Mouse (Mus musculus): ENCODE measurements around the gene Micu1. TPM values are rescaled to one million over a fixed set of nuclear protein-coding genes. Genes with fewer than 3 reads are reported as not detected.

The Micu1 gene
- polyA plus RNA-seq, 1 experiment, result 74.1 TPM

- Histone ChIP-seq H3K4me1 (ENCODE audit: control insufficient read depth, insufficient read depth, low read length) (no peaks in the 10 kb centered on the region), H3K4me3 (ENCODE audit: insufficient read depth, low read length) (no peak overlapping the region), H3K27ac (ENCODE audit: insufficient read depth, low read length) (no peak overlapping the region)
- no peak for TF ChIP-seq CTCF (IDR thresholded peaks at IDR 0.05; ENCODE audit: borderline replicate concordance, insufficient read depth, low read length)
- TF ChIP-seq POLR2A (IDR thresholded peaks at IDR 0.05; ENCODE audit: low read depth, low read length), result no peak
These were observed 82.7 kb downstream of the Micu1 start for GRCm38 (mm10) chr10:59784731-59785685.

- Histone ChIP-seq H3K4me1 (ENCODE audit: control insufficient read depth, insufficient read depth, low read length) (no peaks in the 10 kb centered on the region), H3K27ac (ENCODE audit: insufficient read depth, low read length) (no peak overlapping the region), H3K4me3 (ENCODE audit: insufficient read depth, low read length) (no peak overlapping the region)
- no peak for TF ChIP-seq CTCF (IDR thresholded peaks at IDR 0.05; ENCODE audit: borderline replicate concordance, insufficient read depth, low read length)
These were observed 84.0 kb downstream of the Micu1 start for GRCm38 (mm10) chr10:59786289-59786688.

GRCm38 (mm10) chr10:59787140-59787800 is 85.0 kb downstream of the Micu1 start:
- Histone ChIP-seq H3K27ac (ENCODE audit: insufficient read depth, low read length) (no peak overlapping the region), H3K4me3 (ENCODE audit: insufficient read depth, low read length) (no peak overlapping the region), H3K4me1 (ENCODE audit: control insufficient read depth, insufficient read depth, low read length) (no peaks in the 10 kb centered on the region)
- TF ChIP-seq CTCF (IDR thresholded peaks at IDR 0.05; ENCODE audit: borderline replicate concordance, insufficient read depth, low read length) (no peak), POLR2A (IDR thresholded peaks at IDR 0.05; ENCODE audit: low read depth, low read length) (no peak)

- H3K4me1 ChIP-seq (ENCODE audit: control insufficient read depth, insufficient read depth, low read length), result no peaks in the 10 kb centered on the region
- TF ChIP-seq POLR2A (IDR thresholded peaks at IDR 0.05; ENCODE audit: low read depth, low read length) (no peak), CTCF (IDR thresholded peaks at IDR 0.05; ENCODE audit: borderline replicate concordance, insufficient read depth, low read length) (no peak)
- H3K27ac ChIP-seq (ENCODE audit: insufficient read depth, low read length), result no peak overlapping the region
- H3K4me3 ChIP-seq (ENCODE audit: insufficient read depth, low read length), result no peak overlapping the region
These were observed 85.6 kb downstream of the Micu1 start for GRCm38 (mm10) chr10:59787870-59788269.

GRCm38 (mm10) chr10:59790291-59790929 is 88.1 kb downstream of the Micu1 start:
- H3K4me3 ChIP-seq (ENCODE audit: insufficient read depth, low read length), result no peak overlapping the region
- H3K4me1 ChIP-seq (ENCODE audit: control insufficient read depth, insufficient read depth, low read length), result no peaks in the 10 kb centered on the region
- no peak overlapping the region for H3K27ac ChIP-seq (ENCODE audit: insufficient read depth, low read length)
- no peak for TF ChIP-seq CTCF (IDR thresholded peaks at IDR 0.05; ENCODE audit: borderline replicate concordance, insufficient read depth, low read length)

- H3K4me1 ChIP-seq (ENCODE audit: control insufficient read depth, insufficient read depth, low read length), result no peaks in the 10 kb centered on the region
- no peak overlapping the region for H3K4me3 ChIP-seq (ENCODE audit: insufficient read depth, low read length)
- TF ChIP-seq CTCF (IDR thresholded peaks at IDR 0.05; ENCODE audit: borderline replicate concordance, insufficient read depth, low read length) (no peak), POLR2A (IDR thresholded peaks at IDR 0.05; ENCODE audit: low read depth, low read length) (no peak)
- no peak overlapping the region for H3K27ac ChIP-seq (ENCODE audit: insufficient read depth, low read length)
These were observed 89.6 kb downstream of the Micu1 start for GRCm38 (mm10) chr10:59791896-59792295.

- TF ChIP-seq POLR2A (IDR thresholded peaks at IDR 0.05; ENCODE audit: low read depth, low read length) (no peak), CTCF (IDR thresholded peaks at IDR 0.05; ENCODE audit: borderline replicate concordance, insufficient read depth, low read length) (no peak)
- Histone ChIP-seq H3K27ac (ENCODE audit: insufficient read depth, low read length) (no peak overlapping the region), H3K4me3 (ENCODE audit: insufficient read depth, low read length) (no peak overlapping the region)
These were observed 90.4 kb downstream of the Micu1 start for GRCm38 (mm10) chr10:59792575-59793176.

GRCm38 (mm10) chr10:59793454-59793853 is 91.2 kb downstream of the Micu1 start:
- no peak overlapping the region for H3K4me3 ChIP-seq (ENCODE audit: insufficient read depth, low read length)
- H3K4me1 ChIP-seq (ENCODE audit: control insufficient read depth, insufficient read depth, low read length), result no peaks in the 10 kb centered on the region
- no peak overlapping the region for H3K27ac ChIP-seq (ENCODE audit: insufficient read depth, low read length)
- TF ChIP-seq CTCF (IDR thresholded peaks at IDR 0.05; ENCODE audit: borderline replicate concordance, insufficient read depth, low read length) (no peak), POLR2A (IDR thresholded peaks at IDR 0.05; ENCODE audit: low read depth, low read length) (no peak)

More at GRCm38 (mm10) chr10:59792575-59793176, 90.4 kb downstream of the Micu1 start:
- no peaks in the 10 kb centered on the region for H3K4me1 ChIP-seq (ENCODE audit: control insufficient read depth, insufficient read depth, low read length)

- no peak for TF ChIP-seq POLR2A (IDR thresholded peaks at IDR 0.05; ENCODE audit: low read depth, low read length)
- TF ChIP-seq CTCF (IDR thresholded peaks at IDR 0.05; ENCODE audit: borderline replicate concordance, insufficient read depth, low read length), result no peak
- Histone ChIP-seq H3K4me3 (ENCODE audit: insufficient read depth, low read length) (no peak overlapping the region), H3K4me1 (ENCODE audit: control insufficient read depth, insufficient read depth, low read length) (peaks cover 11% of the 10 kb centered on the region), H3K27ac (ENCODE audit: insufficient read depth, low read length) (no peak overlapping the region)
These were observed 92.8 kb downstream of the Micu1 start for GRCm38 (mm10) chr10:59795085-59795484.
